Mouse (Mus musculus): Measurements from ENCODE around the gene Acot11. TPM values are rescaled to one million over a fixed set of nuclear protein-coding genes. Genes with fewer than 3 reads are reported as not detected.

Acot11 gene
- polyA plus RNA-seq (2014; fragmentation: Illumina TruSeq; extraction: RNeasy Lipid Tissue Mini Kit (QIAGEN cat#74804); ENCODE audit: low read depth, low replicate concordance), result 14.8 TPM

DNA sequence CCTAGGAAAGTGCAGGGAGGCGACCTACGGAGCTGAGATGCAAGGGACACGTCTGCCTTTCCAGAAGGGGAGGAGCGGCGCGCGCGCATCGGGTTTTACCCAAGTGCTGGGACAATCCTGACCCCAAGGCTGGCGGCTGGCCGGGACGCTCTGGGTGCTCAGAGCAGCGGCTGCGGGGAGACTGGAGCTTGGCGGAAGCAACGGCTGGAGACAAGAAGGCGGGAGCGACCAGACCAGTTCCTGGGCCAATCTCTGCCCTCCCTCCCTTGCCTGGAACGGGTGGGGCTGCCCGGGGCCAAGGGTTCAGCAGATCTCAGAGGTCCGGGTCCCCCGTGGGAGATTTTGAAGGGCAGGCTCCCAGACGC, at the start of gene Acot11:
Gene Acot11, minus strand, starts transcription at position 89 of the 365 bp plus-strand sequence.

DNA sequence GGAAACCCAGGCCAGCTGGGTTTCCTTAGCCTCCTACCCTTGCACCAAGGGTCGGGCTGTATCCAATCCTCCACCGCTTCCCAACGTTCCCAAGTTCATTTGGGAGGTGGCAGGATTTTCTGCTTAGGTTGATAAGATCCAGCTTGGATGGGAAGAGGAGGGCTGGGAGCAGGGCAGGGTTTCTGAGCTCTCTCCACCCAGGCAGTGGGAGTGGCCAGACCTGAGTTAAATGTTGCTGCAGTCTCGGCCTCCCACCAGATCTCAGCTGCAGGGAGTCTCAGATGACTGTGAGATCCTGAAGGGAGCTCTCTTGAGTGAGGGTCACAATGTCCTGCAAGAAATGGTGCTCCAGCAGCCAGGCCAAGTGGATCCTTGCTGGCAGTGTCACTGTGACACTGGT, 71.2 kb downstream of the Acot11 start, which contains the start of gene Fam151a:
Gene Fam151a, plus strand, starts transcription at position 254 of the 400 bp plus-strand sequence.

DNA sequence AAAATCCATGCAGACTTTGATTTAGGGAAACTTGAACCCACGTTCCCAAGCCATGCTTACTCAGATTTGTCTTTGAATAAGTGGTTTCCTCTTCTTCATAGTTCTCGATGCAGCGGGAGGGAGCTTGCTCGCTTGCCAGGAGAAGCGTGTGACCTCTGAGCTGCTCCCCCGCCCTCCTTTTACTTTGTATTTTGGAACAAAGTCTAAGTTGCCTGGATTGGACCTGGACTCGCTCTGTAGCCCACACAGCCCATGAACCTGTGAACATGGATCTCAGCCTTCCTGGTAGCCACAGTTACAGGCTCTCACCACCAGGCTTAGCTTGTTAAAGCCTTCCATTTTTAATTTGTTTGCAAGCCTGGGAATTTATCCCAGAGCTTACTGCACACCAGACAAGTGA, 74.0 kb downstream of the Acot11 start, which contains the start of gene Mroh7:
Gene Mroh7, minus strand, starts transcription at position 112 of the 400 bp plus-strand sequence.

Other genes with a start within 250 kb of the Acot11 start
- 2.7 TPM for gene Dhcr24, start 244.0 kb downstream of the Acot11 start, polyA plus RNA-seq (2014; fragmentation: Illumina TruSeq; extraction: RNeasy Lipid Tissue Mini Kit (QIAGEN cat#74804); ENCODE audit: low read depth, low replicate concordance)
- gene Lexm, start 187.8 kb downstream of the Acot11 start, polyA plus RNA-seq (2014; fragmentation: Illumina TruSeq; extraction: RNeasy Lipid Tissue Mini Kit (QIAGEN cat#74804); ENCODE audit: low read depth, low replicate concordance), result not detected
- not detected for gene Ttc22, start 182.6 kb downstream of the Acot11 start, polyA plus RNA-seq (2014; fragmentation: Illumina TruSeq; extraction: RNeasy Lipid Tissue Mini Kit (QIAGEN cat#74804); ENCODE audit: low read depth, low replicate concordance)
- gene Pars2, start 153.9 kb downstream of the Acot11 start, polyA plus RNA-seq (2014; fragmentation: Illumina TruSeq; extraction: RNeasy Lipid Tissue Mini Kit (QIAGEN cat#74804); ENCODE audit: low read depth, low replicate concordance), result 9.8 TPM
- gene Ttc4, start 126.1 kb downstream of the Acot11 start, polyA plus RNA-seq (2014; fragmentation: Illumina TruSeq; extraction: RNeasy Lipid Tissue Mini Kit (QIAGEN cat#74804); ENCODE audit: low read depth, low replicate concordance), result 31.1 TPM
- 1.0 TPM for gene Mroh7, start 74.1 kb downstream of the Acot11 start, polyA plus RNA-seq (2014; fragmentation: Illumina TruSeq; extraction: RNeasy Lipid Tissue Mini Kit (QIAGEN cat#74804); ENCODE audit: low read depth, low replicate concordance)
- gene Fam151a, start 71.1 kb downstream of the Acot11 start, polyA plus RNA-seq (2014; fragmentation: Illumina TruSeq; extraction: RNeasy Lipid Tissue Mini Kit (QIAGEN cat#74804); ENCODE audit: low read depth, low replicate concordance), result 0.39 TPM
- gene Ssbp3, start 105.7 kb upstream of the Acot11 start, polyA plus RNA-seq (2014; fragmentation: Illumina TruSeq; extraction: RNeasy Lipid Tissue Mini Kit (QIAGEN cat#74804); ENCODE audit: low read depth, low replicate concordance), result 31.4 TPM